Mouse (Mus musculus) left cerebral cortex, adult 9 months (tissue): ENCODE measurements around the gene Grk5.

ENCODE experiments used
- DNase-seq, 2 experiments: peaks; one replicate each; pipeline ENCODE4 v3.0.0; 2022; ENCODE audit warnings: low spot score in 2 of 2

The Grk5 gene

DNA sequence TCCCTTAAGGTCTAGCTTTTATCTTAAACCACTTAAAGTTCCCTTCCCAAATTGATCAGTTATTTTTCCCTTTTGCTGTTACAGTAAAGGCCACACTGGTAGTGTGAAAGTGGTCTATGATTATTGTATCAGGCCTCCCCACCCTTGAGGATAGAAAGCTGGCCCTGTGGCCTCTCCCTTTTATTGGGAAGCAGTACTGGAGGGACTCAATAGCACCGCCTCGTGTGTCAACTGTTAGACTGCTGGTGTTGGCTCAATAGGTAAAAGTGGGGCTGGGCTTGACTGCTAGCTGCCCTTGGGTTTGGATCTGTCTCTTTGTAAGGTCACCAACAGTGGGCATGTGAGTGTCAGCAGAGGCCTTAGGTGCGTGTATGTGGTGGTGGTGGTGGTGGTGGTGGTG is 174.8 kb downstream of the Grk5 start:
- DNase-seq: no peak

DNA sequence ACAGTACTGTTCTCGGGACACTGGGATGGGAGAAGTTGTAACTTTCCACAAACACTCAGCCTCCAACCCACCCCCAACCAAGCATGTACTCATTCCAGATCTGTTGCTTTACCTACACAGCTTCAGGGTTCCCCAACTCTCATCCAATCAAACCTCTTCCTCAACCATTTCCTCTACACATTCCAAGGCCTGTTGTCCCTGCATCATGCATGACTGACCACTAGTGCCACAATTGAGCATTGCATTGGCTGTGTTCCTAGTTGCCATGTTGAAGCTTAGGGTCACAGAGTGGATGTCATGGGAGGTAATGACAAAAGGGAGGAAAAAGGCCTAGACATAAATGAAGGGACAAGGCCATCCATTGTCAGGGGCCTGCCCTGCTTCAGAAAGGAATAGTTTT is 175.5 kb downstream of the Grk5 start:
- no peak for DNase-seq

DNA sequence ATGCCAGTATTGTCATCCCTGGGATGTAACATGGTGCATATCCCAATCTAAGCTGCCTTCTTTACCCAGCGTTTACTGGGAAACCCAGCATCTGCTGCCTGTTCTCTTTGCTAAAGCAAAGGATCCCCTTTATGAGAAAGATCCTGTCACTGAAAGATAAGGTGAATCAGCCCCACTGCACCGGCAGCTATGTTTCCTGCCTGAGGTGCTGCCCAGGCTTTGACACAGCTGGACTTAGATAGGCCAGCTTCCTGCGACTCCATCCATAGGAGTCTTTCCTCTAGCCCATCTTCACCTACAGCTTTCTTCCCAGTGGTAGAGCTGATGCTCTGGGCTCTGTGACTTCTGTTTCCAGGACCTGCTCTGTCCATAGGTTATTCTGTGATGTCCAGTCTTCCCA is 189.1 kb downstream of the Grk5 start:
- no peak for DNase-seq

DNA sequence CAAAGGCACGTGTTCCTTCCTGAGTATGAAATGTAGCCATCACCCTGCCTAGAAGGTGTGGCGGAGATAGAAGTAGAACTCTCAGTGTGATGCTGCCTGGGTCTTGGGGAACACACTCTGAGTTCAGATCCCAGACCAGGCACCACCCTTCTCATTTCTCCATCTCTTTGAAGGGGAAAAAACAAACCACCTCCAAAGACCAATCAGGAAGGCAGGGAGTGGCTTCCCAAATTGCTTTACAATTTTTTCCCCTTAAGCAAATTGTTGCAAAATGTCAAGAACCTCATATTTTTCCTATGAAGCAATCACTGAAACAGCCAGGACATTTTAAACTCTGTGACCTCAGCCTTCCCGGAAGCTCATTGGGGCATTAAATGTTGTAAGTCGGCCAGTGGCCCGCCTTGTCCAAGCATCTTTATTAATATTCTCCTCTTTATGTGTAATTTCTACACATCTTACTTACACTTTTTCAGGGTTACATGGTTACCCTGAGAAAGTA is 190.8 kb downstream of the Grk5 start:
- DNase-seq: no peak

DNA sequence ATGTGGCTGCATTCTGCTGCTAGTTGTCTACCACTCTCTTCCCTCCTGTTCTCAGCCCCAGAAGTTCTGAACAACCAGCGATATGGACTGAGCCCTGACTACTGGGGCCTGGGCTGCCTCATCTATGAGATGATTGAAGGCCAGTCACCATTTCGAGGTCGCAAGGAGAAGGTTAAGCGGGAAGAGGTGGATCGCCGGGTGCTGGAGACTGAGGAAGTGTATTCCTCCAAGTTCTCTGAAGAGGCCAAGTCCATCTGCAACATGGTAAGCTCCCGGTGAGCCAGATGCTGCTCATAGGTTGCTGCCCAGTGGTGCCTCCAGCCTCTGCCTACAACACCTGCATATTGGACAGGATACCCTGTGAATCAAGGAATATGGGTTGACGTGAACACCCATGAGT is 193.5 kb downstream of the Grk5 start:
- DNase-seq: no peak

DNA sequence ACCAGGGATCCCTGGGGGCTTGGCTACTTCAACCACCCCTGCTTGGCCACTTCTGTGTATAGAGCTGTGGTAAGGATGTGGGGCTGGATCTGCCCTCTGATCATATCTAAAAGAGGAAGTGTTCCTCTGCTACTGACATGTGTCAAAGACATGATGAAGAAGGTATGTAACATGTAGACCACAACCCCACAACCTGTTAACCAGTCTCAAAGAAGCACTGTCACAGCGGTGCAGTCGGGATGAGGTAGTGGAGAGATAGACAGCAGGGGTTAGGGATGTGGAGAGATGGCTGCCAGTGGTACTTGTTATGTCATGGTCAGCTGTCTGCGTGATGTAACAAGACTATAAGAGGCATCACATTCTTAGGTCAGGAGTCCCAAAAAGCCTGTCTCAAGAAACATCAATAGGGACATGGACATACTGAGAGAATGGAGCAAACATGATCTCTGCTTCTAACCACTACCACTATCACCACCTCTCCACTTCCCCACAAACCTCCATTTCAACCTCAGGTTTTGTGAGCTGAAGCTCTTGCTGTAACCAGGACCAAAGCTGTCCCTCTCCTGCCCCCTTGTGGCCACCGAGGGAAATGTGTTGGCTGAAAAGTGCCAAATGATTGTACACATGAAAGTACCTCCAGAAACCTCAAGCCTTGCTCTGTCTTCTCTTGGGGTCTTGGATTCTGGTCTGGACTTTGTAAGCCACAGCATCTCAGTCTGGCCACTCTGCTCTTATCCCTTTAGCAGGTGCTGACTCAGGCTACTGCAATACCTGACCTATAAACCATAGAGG is 194.8 kb downstream of the Grk5 start:
- DNase-seq: peak; percentile 65 to 96

DNA sequence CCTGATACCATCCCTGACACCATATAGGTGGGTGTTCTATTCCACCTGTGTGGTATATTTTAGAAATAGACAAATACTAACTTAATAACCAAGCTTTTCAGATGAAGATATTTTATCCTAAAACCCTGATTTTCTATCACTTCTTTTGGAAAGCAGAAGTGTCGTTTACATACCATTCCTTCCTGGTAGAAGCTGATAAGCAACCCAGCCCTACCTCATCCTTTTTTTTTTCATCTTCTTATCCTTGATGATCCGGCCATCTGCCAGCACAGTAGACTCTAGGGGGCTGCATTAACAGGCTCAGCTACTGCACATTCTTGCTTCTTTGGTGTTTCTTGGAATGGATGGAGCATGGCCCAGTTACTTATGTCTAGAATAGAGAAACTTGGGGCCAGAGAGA is 195.7 kb downstream of the Grk5 start:
- DNase-seq: no peak

DNA sequence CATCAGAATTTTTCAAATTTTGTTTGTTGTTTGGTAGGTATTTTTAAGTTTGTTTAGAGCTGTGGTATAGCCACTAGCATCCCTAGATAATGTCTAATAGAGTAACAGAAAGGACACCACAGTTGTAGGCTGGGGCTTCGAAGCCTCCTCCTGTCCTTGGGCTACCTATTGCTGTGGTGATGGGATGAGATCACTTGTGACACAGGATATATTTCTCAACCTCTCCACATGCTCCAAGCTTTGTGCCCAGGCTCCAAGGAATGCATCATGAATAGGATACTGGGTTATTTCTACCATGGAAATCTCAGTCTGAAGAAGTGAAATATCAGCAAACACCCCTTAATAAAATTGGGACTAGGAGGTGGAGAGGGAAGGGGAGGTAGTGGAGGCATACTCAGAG is 198.2 kb downstream of the Grk5 start:
- no peak for DNase-seq

DNA sequence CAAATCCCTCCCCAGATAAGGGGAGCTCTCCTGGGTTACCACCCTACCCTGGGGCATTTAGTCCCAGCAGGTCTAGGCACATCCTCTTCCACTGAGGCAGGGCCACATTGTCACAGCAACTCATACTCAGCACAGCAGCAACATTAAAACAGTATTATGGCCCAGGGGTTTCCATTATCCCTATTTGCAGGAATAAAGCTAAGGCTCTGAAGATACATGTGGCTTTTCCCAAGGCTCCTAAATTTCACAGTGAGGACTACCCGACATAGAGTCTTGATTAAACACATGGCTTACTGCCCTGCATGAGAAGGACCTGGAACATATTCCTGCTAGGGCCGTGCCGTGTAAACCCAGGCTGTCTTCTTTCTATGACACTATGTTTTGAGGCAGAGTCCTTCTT is 199.5 kb downstream of the Grk5 start:
- DNase-seq: no peak

DNA sequence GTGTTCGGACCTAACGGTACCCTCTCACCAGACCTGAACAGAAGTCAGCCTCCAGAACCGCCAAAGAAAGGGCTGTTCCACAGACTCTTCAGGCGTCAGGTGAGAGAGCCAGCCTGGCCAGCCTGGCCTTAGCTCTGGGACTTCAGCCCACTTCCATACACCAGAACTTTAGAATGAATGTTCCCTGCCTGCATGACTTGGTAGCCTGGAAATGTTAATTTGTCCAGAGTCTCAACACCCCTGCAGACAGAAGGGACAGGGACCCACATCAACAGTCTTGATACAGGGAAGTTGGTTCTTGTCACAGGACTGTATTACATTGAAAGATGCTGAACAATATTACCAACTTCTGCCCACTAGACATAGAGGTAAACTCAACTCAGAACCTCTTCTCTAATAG is 201.0 kb downstream of the Grk5 start:
- DNase-seq: no peak

DNA sequence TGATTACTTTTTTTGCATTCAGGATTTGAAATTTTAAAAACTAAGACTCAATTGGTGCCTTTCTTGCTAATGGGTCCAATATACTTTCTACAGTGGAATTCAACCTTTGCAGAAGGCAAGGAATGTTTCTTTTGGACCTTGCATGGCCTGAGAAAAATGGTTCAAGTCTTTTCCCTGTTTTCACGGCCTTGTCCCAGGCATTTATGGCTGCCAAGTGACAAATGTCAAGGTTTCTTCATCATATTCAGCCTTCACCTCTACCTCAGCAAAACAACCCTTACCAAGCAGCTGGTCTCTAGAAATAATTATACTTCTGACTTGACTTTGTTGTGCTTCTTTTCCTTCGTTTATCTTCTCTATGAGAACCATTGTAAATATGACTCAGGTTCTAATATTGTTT is 207.2 kb downstream of the Grk5 start:
- no peak for DNase-seq

DNA sequence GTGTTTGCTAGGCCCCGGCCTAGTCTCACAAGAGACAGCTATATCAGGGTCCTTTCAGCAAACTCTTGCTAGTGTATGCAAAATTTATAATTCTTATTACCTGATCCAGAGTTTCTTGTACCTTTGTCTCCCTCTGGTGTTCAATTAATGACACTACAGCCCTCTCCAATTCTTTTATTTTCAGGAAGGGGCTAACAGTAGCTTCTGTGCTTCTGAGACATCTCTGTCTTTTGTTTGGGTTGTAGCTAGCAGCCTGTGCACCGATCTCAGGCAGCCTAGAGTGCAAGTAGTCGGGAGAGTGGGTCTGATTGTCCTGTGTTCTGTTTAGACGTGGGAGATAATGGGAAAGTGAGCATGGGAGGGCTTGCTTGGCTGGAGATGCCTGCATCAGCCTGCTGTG is 208.2 kb downstream of the Grk5 start:
- DNase-seq: peak in 1 of 2 experiments; percentile 26

DNA sequence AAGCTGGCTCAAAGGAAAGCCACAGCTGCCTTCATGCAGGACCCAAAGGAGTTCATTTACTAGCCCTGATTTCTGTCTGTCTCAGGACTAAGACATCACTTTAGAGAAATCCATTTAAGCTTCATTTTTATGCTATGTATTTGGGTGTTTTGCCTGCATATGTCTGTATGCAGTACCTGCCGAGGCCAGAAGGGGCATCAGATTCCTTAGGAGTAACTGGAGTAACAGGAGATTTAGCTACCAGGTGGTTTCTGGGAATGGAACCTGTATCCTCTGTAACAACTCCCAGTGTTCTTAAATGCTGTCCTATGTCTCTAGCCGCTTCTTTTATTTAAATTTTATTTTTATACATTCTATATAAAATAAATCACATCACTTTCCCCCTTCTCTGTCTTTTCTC is 220.6 kb downstream of the Grk5 start:
- DNase-seq: no peak

DNA sequence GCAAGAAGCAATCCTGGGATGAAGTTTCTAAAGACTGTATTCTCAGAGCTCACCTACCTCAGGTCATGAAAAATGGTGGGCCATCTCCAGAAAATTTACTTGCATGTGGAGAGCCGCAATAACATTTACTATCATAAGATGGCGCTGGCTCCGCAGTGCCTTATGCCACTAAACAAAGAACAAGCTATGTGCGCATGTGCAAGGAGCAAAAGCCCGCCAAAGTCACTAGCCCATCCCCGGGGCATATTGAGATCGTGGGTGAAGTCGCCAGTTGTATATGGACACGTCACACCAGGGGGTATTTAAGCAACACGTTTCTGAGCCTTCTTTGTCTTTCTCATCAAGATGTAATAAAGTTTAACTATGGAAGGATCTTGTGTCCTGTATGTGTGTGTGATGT is 241.5 kb downstream of the Grk5 start:
- no peak for DNase-seq

DNA sequence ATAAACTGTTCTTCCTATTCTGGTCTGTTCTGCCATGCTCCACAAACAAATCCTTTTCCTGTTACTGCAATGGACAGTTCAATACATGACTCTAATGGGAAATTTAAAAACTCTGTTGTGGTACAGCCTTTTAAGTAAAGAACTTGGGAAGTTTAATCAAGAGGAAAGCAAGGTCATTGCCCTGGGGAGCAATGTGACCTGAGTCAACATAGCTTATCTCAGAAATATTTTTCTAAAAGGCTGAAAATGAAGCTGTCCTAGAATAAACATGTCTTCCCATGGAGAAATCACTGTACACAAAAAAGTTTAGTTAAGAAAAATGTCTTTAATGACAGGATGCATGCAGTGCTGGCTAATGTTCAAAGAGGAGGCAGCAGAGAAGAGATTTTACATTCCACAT is 249.1 kb downstream of the Grk5 start:
- no peak for DNase-seq

DNA sequence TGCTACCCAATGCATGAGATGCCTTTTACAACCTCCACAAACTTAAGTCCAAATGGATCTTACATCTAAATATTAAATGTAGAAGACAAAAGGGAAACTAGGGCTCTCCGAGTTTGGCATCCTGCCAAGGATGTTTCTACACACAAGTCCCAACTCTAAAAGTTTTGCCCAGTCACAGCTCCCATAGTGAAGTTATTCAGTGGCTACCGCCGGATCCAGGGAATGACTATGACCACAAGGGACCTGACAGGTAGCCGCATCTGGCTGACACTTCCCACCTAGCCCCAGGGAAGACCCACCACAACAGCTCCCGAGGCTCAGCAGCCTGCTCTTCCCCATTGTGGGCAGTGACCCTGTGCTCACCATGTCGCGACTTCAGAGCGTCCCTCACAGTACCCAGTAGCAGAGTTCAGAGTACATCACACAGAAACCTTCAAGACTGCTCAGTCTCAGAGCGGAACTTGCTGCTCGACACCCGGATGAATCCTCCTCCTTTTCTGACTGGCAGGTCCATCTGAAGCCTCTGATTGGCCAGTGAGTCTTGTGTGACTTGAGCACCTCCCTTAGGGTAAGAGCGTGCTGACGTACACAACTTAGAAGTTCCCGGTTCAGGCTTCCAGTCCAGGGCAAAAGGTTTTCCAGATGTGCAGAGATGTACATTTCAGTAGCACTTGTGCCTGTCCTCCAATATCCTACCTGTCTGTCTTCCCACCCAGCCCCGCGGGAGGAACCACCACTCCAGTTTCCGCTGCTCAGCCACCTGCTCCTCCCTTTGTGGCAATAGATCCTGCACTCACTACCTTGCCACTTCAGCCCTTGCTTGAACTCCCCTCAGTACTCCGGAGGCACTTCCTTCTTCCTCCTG is 251.0 kb downstream of the Grk5 start, which contains the start of gene Zfp950:
TSS of gene Zfp950 (minus strand) at position 499 of the 865 bp plus-strand sequence.
- peak; percentile 83 to 90 for DNase-seq

DNA sequence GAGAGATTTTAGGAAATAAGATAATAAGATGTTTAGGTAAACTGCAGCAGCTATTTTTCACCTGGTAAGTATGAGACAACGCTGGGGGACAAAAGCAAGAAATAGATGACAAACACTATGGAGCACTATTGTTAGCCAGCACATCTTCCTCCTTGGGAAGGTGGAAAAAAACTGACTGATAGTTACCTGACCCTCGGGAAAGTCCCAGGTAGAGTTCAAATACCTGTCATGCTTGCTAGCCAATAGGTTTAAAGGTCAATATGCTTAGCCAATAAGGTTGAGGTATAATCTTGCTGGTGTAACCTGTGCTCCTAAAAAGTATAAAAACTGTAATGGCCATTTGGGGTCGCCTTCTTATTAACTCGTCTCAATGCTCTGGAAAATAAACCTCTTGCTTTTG is 251.8 kb downstream of the Grk5 start:
- no peak for DNase-seq
